Mouse (Mus musculus) megakaryocyte, embryonic 14.5 days (primary cell): ENCODE results near the gene A630076J17Rik.

ENCODE experiments used
- FLI1 ChIP-seq: IDR thresholded peaks from 2 replicates; pipeline ENCODE4 v1.6.1; 2012; ENCODE audit warnings: low read length, inconsistent platforms, mixed read lengths
- GATA1 ChIP-seq: IDR thresholded peaks from 3 replicates; pipeline ENCODE4 v1.6.1; 2012; ENCODE audit warnings: mixed read lengths, low read length, inconsistent platforms, borderline replicate concordance

- no peak for TF ChIP-seq GATA1
- TF ChIP-seq FLI1 = no peak
Observed at GRCm38 (mm10) chr3:107255992-107256391, 25.6 kb downstream of the A630076J17Rik start.
